Mouse (Mus musculus): Measurements from ENCODE around the gene Umad1. TPM values are rescaled to one million over a fixed set of nuclear protein-coding genes. Genes with fewer than 3 reads are reported as not detected.

The Umad1 gene
- polyA plus RNA-seq, 2 experiments: 10.7 to 16.6 TPM

GRCm38 (mm10) chr6:8348344-8348743 is 89.3 kb downstream of the Umad1 start:
- Histone ChIP-seq H3K9me3 (ENCODE audit: control insufficient read depth, low read length) (no peaks in the 10 kb centered on the region), H3K4me2 (replicated peaks; ENCODE audit: low read depth, low read length, severe bottlenecking) (no peak overlapping the region), H3K4me3 (replicated peaks; ENCODE audit: low read length) (no peak overlapping the region), H3K27ac (replicated peaks; ENCODE audit: low read depth, low read length) (no peak overlapping the region), H3K36me3 (ENCODE audit: control insufficient read depth, insufficient read depth, low read length) (no peaks in the 10 kb centered on the region), H3K27me3 (ENCODE audit: control insufficient read depth, insufficient read depth, low read length) (no peaks in the 10 kb centered on the region), H3K4me1 (ENCODE audit: control insufficient read depth, insufficient read depth, low read length) (peaks cover 19% of the 10 kb centered on the region), H3K9ac (ENCODE audit: low read depth, low read length, severe bottlenecking) (no peak overlapping the region)
- WGBS: 80% methylated on average over 1 of the region's 1 CpGs
- ATAC-seq (ENCODE audit: low FRiP score, low read depth) (no peak), DNase-seq (ENCODE audit: low spot score) (no peak)
- TF ChIP-seq POLR2A (IDR thresholded peaks at IDR 0.05; ENCODE audit: borderline replicate concordance, extremely low read depth, insufficient read depth, insufficient read length): no peak

- no peaks in the 10 kb centered on the region for H3K9me3 ChIP-seq (ENCODE audit: control insufficient read depth, low read length)
- no peak overlapping the region for H3K4me2 ChIP-seq (replicated peaks; ENCODE audit: low read depth, low read length, severe bottlenecking)
- DNase-seq (ENCODE audit: low spot score) (no peak), ATAC-seq (ENCODE audit: low FRiP score, low read depth) (no peak)
- no peak overlapping the region for H3K9ac ChIP-seq (ENCODE audit: low read depth, low read length, severe bottlenecking)
- H3K36me3 ChIP-seq (ENCODE audit: control insufficient read depth, insufficient read depth, low read length): no peaks in the 10 kb centered on the region
- H3K27ac ChIP-seq (replicated peaks; ENCODE audit: low read depth, low read length): no peak overlapping the region
- H3K4me3 ChIP-seq (replicated peaks; ENCODE audit: low read length): no peak overlapping the region
- 72% methylated on average over 2 of the region's 2 CpGs for WGBS
- peaks cover 27% of the 10 kb centered on the region for H3K4me1 ChIP-seq (ENCODE audit: control insufficient read depth, insufficient read depth, low read length)
- TF ChIP-seq POLR2A (IDR thresholded peaks at IDR 0.05; ENCODE audit: borderline replicate concordance, extremely low read depth, insufficient read depth, insufficient read length): no peak
- H3K27me3 ChIP-seq (ENCODE audit: control insufficient read depth, insufficient read depth, low read length): no peaks in the 10 kb centered on the region
These were observed 90.1 kb downstream of the Umad1 start for GRCm38 (mm10) chr6:8349060-8349670.

- no peak for DNase-seq (ENCODE audit: low spot score)
- no peak for TF ChIP-seq POLR2A (IDR thresholded peaks at IDR 0.05; ENCODE audit: borderline replicate concordance, extremely low read depth, insufficient read depth, insufficient read length)
- H3K9me3 ChIP-seq (ENCODE audit: control insufficient read depth, low read length): no peaks in the 10 kb centered on the region
- peaks cover 27% of the 10 kb centered on the region for H3K4me1 ChIP-seq (ENCODE audit: control insufficient read depth, insufficient read depth, low read length)
- no peak overlapping the region for H3K4me3 ChIP-seq (replicated peaks; ENCODE audit: low read length)
- no peak for ATAC-seq (ENCODE audit: low FRiP score, low read depth)
- H3K27ac ChIP-seq (replicated peaks; ENCODE audit: low read depth, low read length): no peak overlapping the region
- H3K27me3 ChIP-seq (ENCODE audit: control insufficient read depth, insufficient read depth, low read length): no peaks in the 10 kb centered on the region
- 62% methylated on average over 2 of the region's 2 CpGs for WGBS
- no peak overlapping the region for H3K9ac ChIP-seq (ENCODE audit: low read depth, low read length, severe bottlenecking)
- no peak overlapping the region for H3K4me2 ChIP-seq (replicated peaks; ENCODE audit: low read depth, low read length, severe bottlenecking)
- H3K36me3 ChIP-seq (ENCODE audit: control insufficient read depth, insufficient read depth, low read length): no peaks in the 10 kb centered on the region
These were observed 92.4 kb downstream of the Umad1 start for GRCm38 (mm10) chr6:8351507-8351906.

- Histone ChIP-seq H3K4me2 (replicated peaks; ENCODE audit: low read depth, low read length, severe bottlenecking) (peak overlapping the region; percentile 44), H3K9me3 (ENCODE audit: control insufficient read depth, low read length) (no peaks in the 10 kb centered on the region), H3K9ac (ENCODE audit: low read depth, low read length, severe bottlenecking) (no peak overlapping the region), H3K27me3 (ENCODE audit: control insufficient read depth, insufficient read depth, low read length) (no peaks in the 10 kb centered on the region), H3K36me3 (ENCODE audit: control insufficient read depth, insufficient read depth, low read length) (no peaks in the 10 kb centered on the region), H3K27ac (replicated peaks; ENCODE audit: low read depth, low read length) (0 out of 2 replicates have a peak overlapping the region, but pooled peaks have one; percentile 33), H3K4me3 (replicated peaks; ENCODE audit: low read length) (0 out of 2 replicates have a peak overlapping the region, but pooled peaks have one; percentile 10), H3K4me1 (ENCODE audit: control insufficient read depth, insufficient read depth, low read length) (peaks cover 27% of the 10 kb centered on the region)
- 11% methylated on average over 12 of the region's 12 CpGs for WGBS
- TF ChIP-seq POLR2A (IDR thresholded peaks at IDR 0.05; ENCODE audit: borderline replicate concordance, extremely low read depth, insufficient read depth, insufficient read length): no peak
- ATAC-seq (ENCODE audit: low FRiP score, low read depth): peak; percentile 84
- peak; percentile 64 for DNase-seq (ENCODE audit: low spot score)
These were observed 93.6 kb downstream of the Umad1 start for GRCm38 (mm10) chr6:8352533-8353168.

- Histone ChIP-seq H3K4me1 (ENCODE audit: control insufficient read depth, insufficient read depth, low read length) (peaks cover 27% of the 10 kb centered on the region), H3K9me3 (ENCODE audit: control insufficient read depth, low read length) (no peaks in the 10 kb centered on the region), H3K27ac (replicated peaks; ENCODE audit: low read depth, low read length) (0 out of 2 replicates have a peak overlapping the region, but pooled peaks have one; percentile 33), H3K27me3 (ENCODE audit: control insufficient read depth, insufficient read depth, low read length) (no peaks in the 10 kb centered on the region), H3K4me2 (replicated peaks; ENCODE audit: low read depth, low read length, severe bottlenecking) (no peak overlapping the region; the same call in 1 of the 2 replicates), H3K4me3 (replicated peaks; ENCODE audit: low read length) (no peak overlapping the region), H3K9ac (ENCODE audit: low read depth, low read length, severe bottlenecking) (no peak overlapping the region), H3K36me3 (ENCODE audit: control insufficient read depth, insufficient read depth, low read length) (no peaks in the 10 kb centered on the region)
- ATAC-seq (ENCODE audit: low FRiP score, low read depth) (no peak), DNase-seq (ENCODE audit: low spot score) (no peak)
- WGBS: 46% methylated on average over 4 of the region's 4 CpGs
- TF ChIP-seq POLR2A (IDR thresholded peaks at IDR 0.05; ENCODE audit: borderline replicate concordance, extremely low read depth, insufficient read depth, insufficient read length): no peak
These were observed 94.4 kb downstream of the Umad1 start for GRCm38 (mm10) chr6:8353461-8353860.
